Mouse (Mus musculus) induced T-regulatory cell, adult 2 months (primary cell): ENCODE data around the gene Gnpnat1.

Experiments
- DNase-seq: peaks from one replicate; pipeline ENCODE4 v3.0.0-alpha.2; 2012; ENCODE audit warnings: low read depth

The Gnpnat1 gene

DNA sequence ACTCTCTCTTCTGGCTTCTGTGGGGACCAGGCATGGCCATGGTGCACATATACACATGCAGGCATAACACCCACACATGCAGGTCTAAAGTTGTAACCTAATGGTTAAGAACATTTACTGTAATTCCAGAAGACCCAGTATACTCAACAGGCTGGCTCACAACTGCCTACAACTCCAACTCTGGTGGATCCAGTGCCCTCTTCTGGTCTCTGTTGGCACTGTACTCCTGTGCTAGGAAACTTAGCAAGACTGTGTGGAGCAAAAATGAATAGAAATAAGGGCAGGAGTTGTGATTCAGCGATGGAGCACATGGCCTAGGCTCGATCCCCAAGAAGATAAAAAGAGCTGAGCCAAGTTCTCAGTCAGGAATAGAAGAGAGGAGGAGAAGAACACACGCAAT lies 4.9 kb downstream of the Gnpnat1 start:
- DNase-seq = peak; percentile 45

DNA sequence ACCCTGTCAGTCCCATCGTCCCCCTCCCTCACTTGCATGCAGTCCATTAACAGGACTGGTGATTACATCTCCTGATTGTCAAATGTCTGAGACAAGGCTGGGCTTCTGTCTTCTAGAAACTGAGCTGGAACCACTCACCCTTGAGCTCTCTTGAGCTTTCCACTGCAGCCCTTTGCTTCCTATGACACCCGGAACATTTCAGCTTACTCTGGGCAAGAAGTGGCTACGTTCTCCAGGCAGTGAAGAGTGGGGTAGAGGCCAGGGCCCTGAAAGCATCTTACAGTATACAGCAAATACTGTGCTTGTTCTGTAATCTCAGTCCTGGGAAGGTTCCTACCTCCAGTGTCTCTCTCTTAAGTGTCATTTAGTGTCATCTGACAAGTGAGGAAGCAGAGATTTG lies 15.5 kb downstream of the Gnpnat1 start:
- DNase-seq = no peak

- peak; percentile 88 for DNase-seq
Observed at GRCm38 (mm10) chr14:45388345-45389181, 16.1 kb downstream of the Gnpnat1 start.

GRCm38 (mm10) chr14:45387480-45387879 lies 17.2 kb downstream of the Gnpnat1 start:
- peak; percentile 74 for DNase-seq

GRCm38 (mm10) chr14:45385596-45385995 lies 19.1 kb downstream of the Gnpnat1 start:
- DNase-seq = no peak

DNA sequence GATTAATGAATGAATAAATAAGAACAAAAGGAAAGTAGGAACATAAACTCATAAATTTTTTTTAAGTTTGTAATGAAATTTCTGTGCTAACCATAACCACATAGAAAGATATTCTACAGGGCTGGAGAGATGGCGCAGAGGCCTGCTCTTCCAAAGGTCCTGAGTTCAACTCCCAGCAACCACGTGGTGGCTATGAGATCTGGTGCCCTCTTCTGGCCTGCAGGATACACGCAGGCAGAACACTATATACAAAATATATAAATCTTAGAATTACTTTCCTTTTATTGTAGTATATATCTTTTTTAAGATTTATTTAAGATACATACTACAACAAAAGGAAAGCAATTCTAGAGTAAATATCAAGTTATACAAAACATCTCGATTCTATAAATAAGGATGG lies 21.8 kb downstream of the Gnpnat1 start:
- DNase-seq = no peak

DNA sequence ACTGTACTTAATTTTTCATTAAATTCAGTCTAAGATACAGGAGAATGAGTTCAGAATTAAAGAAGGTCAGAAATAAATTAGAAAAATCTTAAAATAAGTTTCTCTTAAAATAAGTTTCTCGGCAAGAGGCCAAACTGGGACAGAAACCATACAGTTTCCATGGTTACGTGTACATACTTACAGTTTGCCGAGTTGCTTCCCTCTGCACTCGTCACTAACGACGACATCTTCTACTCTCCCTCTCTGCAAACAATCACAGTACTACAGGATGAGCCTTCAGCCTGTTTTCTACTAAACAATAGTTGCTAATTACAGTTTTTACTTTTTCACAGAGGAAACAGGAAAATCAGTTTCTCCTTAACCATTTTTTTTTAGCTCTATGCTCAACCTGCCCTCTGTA lies 24.0 kb downstream of the Gnpnat1 start:
- DNase-seq = no peak

DNA sequence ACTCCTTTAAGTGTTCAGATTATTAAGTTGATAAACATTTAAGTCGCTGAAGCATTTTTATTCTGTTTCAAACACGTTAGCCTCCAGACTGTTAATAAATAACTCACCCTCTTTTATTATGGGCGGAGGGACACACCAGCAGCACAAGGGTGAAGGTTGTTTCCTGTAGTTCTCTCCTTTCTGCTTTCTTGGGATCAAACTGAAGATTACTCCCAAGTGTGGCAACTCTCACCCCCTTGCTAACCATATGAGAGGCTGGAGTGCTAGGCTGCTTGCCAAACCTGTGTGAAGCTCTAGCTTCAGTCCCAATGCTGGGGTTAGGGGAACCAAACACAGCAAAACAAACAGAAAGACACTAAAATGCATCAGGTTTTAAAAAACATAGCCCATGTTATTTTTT lies 25.9 kb downstream of the Gnpnat1 start:
- DNase-seq = no peak

DNA sequence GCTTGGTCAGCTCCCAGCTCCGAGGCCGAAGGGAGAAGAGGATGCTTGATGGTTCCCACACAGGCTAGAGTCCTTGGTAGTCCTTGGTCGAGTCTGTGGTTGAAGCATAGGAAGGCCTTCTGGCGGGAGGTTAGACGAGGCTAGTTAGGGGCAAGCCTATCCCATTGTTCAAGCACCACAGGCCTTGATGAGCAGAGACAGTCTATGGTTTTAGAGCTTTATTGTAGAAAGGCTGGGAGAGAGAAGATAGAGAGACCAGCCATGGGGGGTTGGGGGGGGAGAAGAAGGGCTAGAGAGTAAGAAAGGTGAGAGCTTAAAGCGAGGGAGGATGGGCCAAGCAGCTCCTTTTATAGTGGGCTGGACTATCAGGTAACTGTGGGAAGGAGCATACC lies 39.5 kb downstream of the Gnpnat1 start:
- DNase-seq = no peak

DNA sequence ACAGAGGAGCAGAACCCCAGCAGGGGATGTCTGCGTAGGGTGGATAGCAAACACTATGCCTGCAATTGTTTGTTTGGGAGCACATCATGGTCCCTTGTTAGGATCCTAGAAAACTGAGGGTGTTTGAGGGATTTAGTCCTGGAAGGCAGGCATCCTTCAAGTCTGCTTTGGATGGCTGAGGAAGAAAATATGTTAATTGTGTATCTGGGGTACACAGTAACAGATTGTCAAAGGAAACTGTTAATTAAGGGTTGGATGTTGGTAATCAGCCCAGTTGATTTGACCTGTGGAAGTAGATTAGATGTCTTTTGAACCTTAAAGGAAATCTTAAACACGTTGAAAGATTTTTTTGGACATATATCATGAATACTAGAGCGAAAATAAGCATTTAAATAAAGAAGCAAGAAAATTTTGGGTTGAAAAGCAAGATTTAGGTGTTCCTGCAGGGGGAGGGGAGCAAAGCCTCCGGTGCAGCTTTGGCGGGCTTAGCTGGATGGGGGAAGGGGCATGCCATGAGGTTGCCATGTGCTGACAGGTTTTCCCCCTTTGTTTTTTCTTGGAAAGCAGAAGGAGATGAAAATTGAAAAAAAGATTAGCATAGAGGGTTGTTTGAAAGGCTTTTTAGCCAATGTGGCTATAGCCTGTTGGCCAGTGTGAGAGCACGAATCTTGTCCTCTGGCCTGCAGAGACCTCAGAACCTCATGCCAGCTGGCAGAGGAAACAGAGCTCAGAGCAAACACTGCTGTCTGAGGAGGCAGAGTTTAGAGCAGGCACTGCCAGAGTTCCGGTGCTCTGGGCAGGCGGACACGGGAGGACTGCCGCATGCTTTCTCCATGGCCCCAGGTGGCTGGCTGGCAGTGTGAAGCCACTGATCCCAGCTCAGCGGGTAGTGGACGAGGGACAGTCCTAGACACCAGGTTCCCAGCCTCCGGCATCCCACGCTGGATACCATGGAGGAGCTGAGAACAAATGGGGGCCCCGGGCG lies 40.2 kb downstream of the Gnpnat1 start:
- no peak for DNase-seq

- DNase-seq = peak; percentile 94
Observed at GRCm38 (mm10) chr14:45350931-45351859, 53.5 kb downstream of the Gnpnat1 start, which contains the start of gene Styx. TSS of gene Styx (plus strand) at chr14:45351093.

GRCm38 (mm10) chr14:45329589-45330181 lies 75.0 kb downstream of the Gnpnat1 start, which contains the start of gene Psmc6:
TSS of gene Psmc6 (plus strand) at chr14:45329788.
- DNase-seq = peak; percentile 97

GRCm38 (mm10) chr14:45329018-45329588 lies 75.6 kb downstream of the Gnpnat1 start:
- no peak for DNase-seq

GRCm38 (mm10) chr14:45328072-45328713 lies 76.5 kb downstream of the Gnpnat1 start:
- DNase-seq = peak; percentile 38
